Mouse (Mus musculus) retina, postnatal 7 days (tissue): Measurements from ENCODE around the gene Olfr1185-ps1.
"Not testable (repeated sequence)": the region's sequence is repeated elsewhere in the genome, so short reads cannot be mapped to it uniquely, and the experiment has no call there.

Experiments
- DNase-seq: peaks from one replicate; pipeline ENCODE4 v3.0.0-alpha.2; 2012; ENCODE audit warnings: low read depth, low spot score

The Olfr1185-ps1 gene

DNA sequence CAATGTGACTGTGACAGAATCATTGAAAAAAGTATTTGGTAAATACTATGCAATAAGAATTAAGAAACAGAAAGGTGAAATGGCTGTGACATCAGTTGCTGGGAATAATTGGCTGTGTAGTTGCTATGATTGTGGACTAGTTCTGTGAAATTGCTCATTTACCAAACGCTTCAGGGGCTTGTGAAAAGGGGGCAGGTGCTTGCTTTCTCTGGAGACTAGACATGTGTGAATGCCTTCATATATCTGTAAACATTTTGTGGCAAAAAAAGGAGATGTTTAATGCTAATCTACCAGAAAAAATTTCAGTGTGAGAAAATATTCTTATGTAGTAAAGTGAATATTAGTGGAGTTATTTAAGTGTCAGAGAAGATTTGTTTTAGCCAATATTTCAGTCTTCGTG is at the start of gene Olfr1185-ps1:
Gene Olfr1185-ps1, plus strand, starts transcription at position 301 of the 400 bp plus-strand sequence.
- DNase-seq = no peak

GRCm38 (mm10) chr2:88449031-88449430 is 44.1 kb upstream of the Olfr1185-ps1 start, which contains the start of gene Gm13757:
Gene Gm13757, minus strand, starts transcription at chr2:88449131.
- DNase-seq = no peak

- not testable (repeated sequence) for DNase-seq
Observed at GRCm38 (mm10) chr2:88454567-88454966, 38.6 kb upstream of the Olfr1185-ps1 start, which contains the start of gene Olfr1183. Gene Olfr1183, plus strand, starts transcription at chr2:88454867.

DNA sequence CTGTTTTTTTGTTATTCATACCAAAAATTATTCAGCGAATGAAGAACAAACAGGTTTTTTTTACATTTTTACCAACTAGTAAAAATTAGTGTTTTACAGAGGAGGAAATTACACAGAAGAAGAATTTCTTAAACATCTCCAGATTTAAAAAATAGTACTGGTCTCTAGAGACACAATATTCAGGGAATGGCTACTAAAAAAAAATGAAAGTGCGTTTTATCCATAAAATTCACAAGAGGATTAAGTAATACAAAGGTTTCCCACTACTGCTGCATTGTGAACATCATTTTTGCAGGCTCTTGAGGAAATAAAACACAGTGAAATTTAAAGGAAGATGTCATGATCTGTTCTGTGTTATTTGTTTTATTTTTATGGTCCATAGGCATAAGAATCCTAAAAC is 9.8 kb upstream of the Olfr1185-ps1 start, which contains the start of gene Olfr1184:
Gene Olfr1184, plus strand, starts transcription at position 301 of the 400 bp plus-strand sequence.
- DNase-seq = no peak

DNA sequence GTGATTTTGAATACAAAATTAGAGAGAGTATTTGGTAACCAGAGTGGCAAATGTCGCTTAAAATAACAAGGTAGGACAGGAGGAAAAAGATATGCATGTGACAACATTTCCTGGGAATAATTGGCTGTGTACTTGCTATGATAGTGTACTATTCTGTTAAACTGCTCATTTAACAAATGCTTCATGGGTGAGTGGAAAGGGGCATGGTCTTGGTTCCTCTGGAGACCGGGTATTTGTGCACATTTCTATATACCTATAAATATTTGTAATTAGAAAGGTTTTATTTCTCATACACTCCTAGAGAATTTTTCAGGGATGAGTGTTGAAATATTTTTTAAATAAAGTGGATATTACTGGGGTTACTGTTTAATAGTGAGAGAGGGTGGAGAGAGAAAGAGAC is 25.1 kb downstream of the Olfr1185-ps1 start, which contains the start of gene Olfr1186:
Gene Olfr1186, plus strand, starts transcription at position 301 of the 400 bp plus-strand sequence.
- DNase-seq = no peak

- no peak for DNase-seq
Observed at GRCm38 (mm10) chr2:88525720-88526119, 32.6 kb downstream of the Olfr1185-ps1 start.
